ENCODE assay signal across 28 mouse cellular contexts in the genomic region with DNA sequence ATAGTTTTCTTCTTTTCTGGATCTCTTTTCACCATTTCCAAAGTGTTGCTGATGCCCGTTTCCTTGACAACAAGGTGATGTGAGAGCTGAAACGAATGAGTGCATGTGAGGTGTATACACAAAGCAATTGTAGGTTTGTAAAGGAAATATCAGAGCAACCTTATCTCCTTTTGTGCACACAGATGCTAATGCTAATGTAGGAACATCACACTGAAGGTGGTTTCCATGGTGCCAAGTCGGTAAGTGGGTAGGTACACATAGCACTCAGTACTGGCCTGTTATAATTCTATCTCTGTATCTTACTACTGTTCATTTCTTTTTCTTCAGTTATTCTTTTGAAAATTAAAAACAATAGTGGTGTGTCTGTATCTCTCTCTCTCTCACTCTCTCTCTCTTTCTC. TPM values are rescaled to one million over a fixed set of nuclear protein-coding genes. Genes with fewer than 3 reads are reported as not detected.
DNase-seq lines count a peak whose midpoint lies in the region; ATAC-seq and TF ChIP-seq lines count a peak whose summit lies in the region.
"Had no signal": no experiment of that assay in that cellular context is flagged by ENCODE, and none has a peak within 500 bp of the region (broad histone marks: within the 10 kb centered on the region; RNA-seq: fewer than 3 reads in every experiment).

No protein-coding gene starts in this region.

- no peak for TF ChIP-seq CTCF in forebrain, postnatal 0 days (IDR thresholded peaks at IDR 0.05; ENCODE audit: low read depth)

- no peaks in the 10 kb centered on the region for H3K27me3 ChIP-seq in forebrain, embryonic 14.5 days (replicated peaks; ENCODE audit: control insufficient read depth, insufficient read depth, low read length)
- no peaks in the 10 kb centered on the region for H3K27me3 ChIP-seq in forebrain, embryonic 13.5 days
- no peaks in the 10 kb centered on the region for H3K27me3 ChIP-seq in forebrain, postnatal 0 days (ENCODE audit: insufficient read depth, low read length)
- H3K27me3 ChIP-seq in forebrain, embryonic 11.5 days (ENCODE audit: control insufficient read depth, insufficient read depth, low read length) = no peaks in the 10 kb centered on the region
- H3K27me3 ChIP-seq in midbrain, embryonic 15.5 days (replicated peaks) = peaks cover 3% of the 10 kb centered on the region; the same call in 1 of the 2 replicates
- H3K27me3 ChIP-seq in midbrain, embryonic 10.5 days (ENCODE audit: low read depth, poor library complexity, severe bottlenecking) = peaks cover 56% of the 10 kb centered on the region
- H3K27me3 ChIP-seq: embryonic facial prominence, embryonic 12.5 days; embryonic facial prominence, embryonic 15.5 days; heart, embryonic 13.5 days; hindbrain, embryonic 12.5 days; hindbrain, embryonic 15.5 days; intestine, embryonic 15.5 days; Patski had no signal

- H3K27ac ChIP-seq in forebrain, embryonic 14.5 days (ENCODE audit: low read depth, low read length) = no peak overlapping the region
- H3K27ac ChIP-seq in forebrain, embryonic 13.5 days = no peak overlapping the region
- no peak overlapping the region for H3K27ac ChIP-seq in forebrain, postnatal 0 days (ENCODE audit: low read depth, low read length)
- no peak overlapping the region for H3K27ac ChIP-seq in forebrain, embryonic 11.5 days (ENCODE audit: low read depth, low read length)
- H3K27ac ChIP-seq in midbrain, embryonic 15.5 days = no peak overlapping the region
- no peak overlapping the region for H3K27ac ChIP-seq in midbrain, embryonic 10.5 days (replicated peaks)
- H3K27ac ChIP-seq: embryonic facial prominence, embryonic 12.5 days; embryonic facial prominence, embryonic 15.5 days; heart, adult 2 months; heart, embryonic 10.5 days; heart, embryonic 13.5 days; hindbrain, embryonic 12.5 days; hindbrain, embryonic 15.5 days; intestine, embryonic 15.5 days had no signal

- ATAC-seq in forebrain, embryonic 14.5 days = no peak
- no peak for ATAC-seq in forebrain, embryonic 13.5 days
- peak; percentile 83 for ATAC-seq in forebrain, postnatal 0 days
- no peak for ATAC-seq in forebrain, embryonic 11.5 days (replicated peaks; ENCODE audit: low FRiP score)
- ATAC-seq in midbrain, embryonic 15.5 days (replicated peaks) = peak; percentile 74
- ATAC-seq: intestine, embryonic 15.5 days; Patski had no signal

- H3K9me3 ChIP-seq in forebrain, embryonic 14.5 days (replicated peaks; ENCODE audit: control insufficient read depth, low read length) = no peaks in the 10 kb centered on the region
- H3K9me3 ChIP-seq in forebrain, embryonic 13.5 days (replicated peaks) = no peaks in the 10 kb centered on the region
- no peaks in the 10 kb centered on the region for H3K9me3 ChIP-seq in forebrain, postnatal 0 days (ENCODE audit: low read length)
- H3K9me3 ChIP-seq in forebrain, embryonic 11.5 days (ENCODE audit: control insufficient read depth, low read length) = no peaks in the 10 kb centered on the region
- H3K9me3 ChIP-seq in midbrain, embryonic 15.5 days = no peaks in the 10 kb centered on the region
- H3K9me3 ChIP-seq in midbrain, embryonic 10.5 days (replicated peaks) = no peaks in the 10 kb centered on the region
- H3K9me3 ChIP-seq: embryonic facial prominence, embryonic 12.5 days; embryonic facial prominence, embryonic 15.5 days; heart, embryonic 10.5 days; heart, embryonic 13.5 days; hindbrain, embryonic 12.5 days; hindbrain, embryonic 15.5 days; intestine, embryonic 15.5 days had no signal

- no peak overlapping the region for H3K9ac ChIP-seq in forebrain, embryonic 14.5 days (ENCODE audit: low read length)
- no peak overlapping the region for H3K9ac ChIP-seq in forebrain, embryonic 13.5 days
- H3K9ac ChIP-seq in forebrain, postnatal 0 days = no peak overlapping the region
- no peak overlapping the region for H3K9ac ChIP-seq in forebrain, embryonic 11.5 days (ENCODE audit: low read length)
- H3K9ac ChIP-seq in midbrain, embryonic 15.5 days = no peak overlapping the region
- H3K9ac ChIP-seq: embryonic facial prominence, embryonic 12.5 days; embryonic facial prominence, embryonic 15.5 days; heart, embryonic 13.5 days; hindbrain, embryonic 12.5 days; hindbrain, embryonic 15.5 days; intestine, embryonic 15.5 days had no signal

- no peaks in the 10 kb centered on the region for H3K36me3 ChIP-seq in forebrain, embryonic 14.5 days (ENCODE audit: control insufficient read depth, insufficient read depth, low read length)
- H3K36me3 ChIP-seq in forebrain, embryonic 13.5 days (ENCODE audit: poor library complexity, severe bottlenecking) = no peaks in the 10 kb centered on the region
- no peaks in the 10 kb centered on the region for H3K36me3 ChIP-seq in forebrain, postnatal 0 days (ENCODE audit: insufficient read depth)
- H3K36me3 ChIP-seq in forebrain, embryonic 11.5 days (ENCODE audit: control insufficient read depth, insufficient read depth, low read length) = no peaks in the 10 kb centered on the region
- H3K36me3 ChIP-seq in midbrain, embryonic 15.5 days (replicated peaks) = no peaks in the 10 kb centered on the region
- H3K36me3 ChIP-seq in midbrain, embryonic 10.5 days = no peaks in the 10 kb centered on the region
- H3K36me3 ChIP-seq: embryonic facial prominence, embryonic 12.5 days; embryonic facial prominence, embryonic 15.5 days; heart, embryonic 10.5 days; heart, embryonic 13.5 days; hindbrain, embryonic 12.5 days; hindbrain, embryonic 15.5 days; intestine, embryonic 15.5 days had no signal

- no peaks in the 10 kb centered on the region for H3K4me1 ChIP-seq in forebrain, embryonic 14.5 days (ENCODE audit: control insufficient read depth, insufficient read depth, low read length)
- no peaks in the 10 kb centered on the region for H3K4me1 ChIP-seq in forebrain, embryonic 13.5 days
- H3K4me1 ChIP-seq in forebrain, postnatal 0 days (ENCODE audit: insufficient read depth) = no peaks in the 10 kb centered on the region
- H3K4me1 ChIP-seq in forebrain, embryonic 11.5 days (replicated peaks; ENCODE audit: control insufficient read depth, insufficient read depth, low read length) = no peaks in the 10 kb centered on the region
- no peaks in the 10 kb centered on the region for H3K4me1 ChIP-seq in midbrain, embryonic 15.5 days
- no peaks in the 10 kb centered on the region for H3K4me1 ChIP-seq in midbrain, embryonic 10.5 days
- H3K4me1 ChIP-seq: embryonic facial prominence, embryonic 12.5 days; embryonic facial prominence, embryonic 15.5 days; heart, embryonic 10.5 days; heart, embryonic 13.5 days; hindbrain, embryonic 12.5 days; hindbrain, embryonic 15.5 days; intestine, embryonic 15.5 days had no signal

- 79% methylated on average over 3 of the region's 3 CpGs for WGBS in forebrain, embryonic 14.5 days
- 67% methylated on average over 3 of the region's 3 CpGs for WGBS in forebrain, embryonic 13.5 days
- 64% methylated on average over 3 of the region's 3 CpGs for WGBS in forebrain, postnatal 0 days
- WGBS in forebrain, embryonic 11.5 days = 80% methylated on average over 3 of the region's 3 CpGs
- 65% methylated on average over 3 of the region's 3 CpGs for WGBS in midbrain, embryonic 15.5 days
- WGBS in midbrain, embryonic 10.5 days = 78% methylated on average over 3 of the region's 3 CpGs

- no peak overlapping the region for H3K4me2 ChIP-seq in forebrain, embryonic 14.5 days (ENCODE audit: low read length)
- no peak overlapping the region for H3K4me2 ChIP-seq in forebrain, embryonic 13.5 days
- no peak overlapping the region for H3K4me2 ChIP-seq in forebrain, postnatal 0 days (ENCODE audit: low read depth)
- H3K4me2 ChIP-seq in forebrain, embryonic 11.5 days (ENCODE audit: low read depth, low read length, severe bottlenecking) = no peak overlapping the region
- no peak overlapping the region for H3K4me2 ChIP-seq in midbrain, embryonic 15.5 days
- H3K4me2 ChIP-seq: embryonic facial prominence, embryonic 12.5 days; embryonic facial prominence, embryonic 15.5 days; heart, embryonic 13.5 days; hindbrain, embryonic 12.5 days; hindbrain, embryonic 15.5 days; intestine, embryonic 15.5 days had no signal

- no peak overlapping the region for H3K4me3 ChIP-seq in forebrain, embryonic 14.5 days (ENCODE audit: low read depth, low read length)
- H3K4me3 ChIP-seq in forebrain, embryonic 13.5 days = no peak overlapping the region
- no peak overlapping the region for H3K4me3 ChIP-seq in forebrain, postnatal 0 days (ENCODE audit: low read depth, low read length)
- H3K4me3 ChIP-seq in forebrain, embryonic 11.5 days (ENCODE audit: low read depth, low read length) = no peak overlapping the region
- H3K4me3 ChIP-seq in midbrain, embryonic 15.5 days = no peak overlapping the region
- H3K4me3 ChIP-seq in midbrain, embryonic 10.5 days = no peak overlapping the region
- H3K4me3 ChIP-seq: embryonic facial prominence, embryonic 12.5 days; embryonic facial prominence, embryonic 15.5 days; heart, adult 2 months; heart, embryonic 10.5 days; heart, embryonic 13.5 days; hindbrain, embryonic 12.5 days; hindbrain, embryonic 15.5 days; intestine, embryonic 15.5 days had no signal

- DNase-seq in forebrain, embryonic 14.5 days (ENCODE audit: low spot score) = peak; percentile 7
- peak; percentile 7 for DNase-seq in forebrain, postnatal 0 days
- DNase-seq in forebrain, embryonic 11.5 days (ENCODE audit: low spot score) = no peak
- no peak for DNase-seq in midbrain, embryonic 10.5 days (ENCODE audit: low spot score)
- no peak for DNase-seq in layer of hippocampus, adult 8-10 months (ENCODE audit: low spot score in 2 of 2)
- DNase-seq: adrenal gland, postnatal 10 days; adrenal gland, postnatal 36 days; cerebellum, adult 11 months; cerebellum, adult 2 months; cerebellum, adult 9-11 months; cerebellum, postnatal 25 days; gastrocnemius, postnatal 10 days; gastrocnemius, postnatal 36 days; heart, adult 2 months; heart, postnatal 14 days; heart, postnatal 4 days had no signal

RNA-seq across cellular contexts. Expression of a gene that starts 26.3 kb away (rescaled TPM):
- 81.8 and 86.8 TPM in 2 replicates for polyA plus RNA-seq in forebrain, embryonic 14.5 days (2014; fragmentation: Nextera tagmentation; extraction: Ambion mirVana)
- 79.0 and 93.1 TPM in 2 replicates for polyA plus RNA-seq in forebrain, embryonic 13.5 days (2015; fragmentation: Nextera tagmentation; extraction: Ambion mirVana)
- 54.9 and 62.9 TPM in 2 replicates for total RNA-seq in forebrain, postnatal 0 days (2014; rRNA removed)
- 39.5 and 46.5 TPM in 2 replicates for polyA plus RNA-seq in forebrain, postnatal 0 days (2015; fragmentation: Nextera tagmentation; extraction: Ambion mirVana)
- polyA plus RNA-seq in forebrain, embryonic 11.5 days (2014; fragmentation: Nextera tagmentation; extraction: Ambion mirVana) = 34.0 and 34.8 TPM in 2 replicates
- 30.7 and 33.8 TPM in 2 replicates for polyA plus RNA-seq in midbrain, embryonic 15.5 days (2015; fragmentation: Nextera tagmentation; extraction: Ambion mirVana)
- 16.4 and 20.7 TPM in 2 replicates for polyA plus RNA-seq in midbrain, embryonic 10.5 days (2016; fragmentation: Nextera tagmentation; extraction: Ambion mirVana)
- not detected for total RNA-seq in layer of hippocampus, adult 8-10 months (2022)
- total RNA-seq: common myeloid progenitor, adult 5-6 weeks; granulocyte monocyte progenitor cell, adult 5-6 weeks; heart, adult 2 months had no signal
- polyA plus RNA-seq: Patski had no signal

Comparison
In these comparisons a context has a peak if more than half of its experiments do, and no peak if none do; other contexts are left out.
1. ATAC-seq: peak in forebrain, postnatal 0 days (single experiment) and midbrain, embryonic 15.5 days (single experiment); none in forebrain, embryonic 14.5 days (single experiment), forebrain, embryonic 13.5 days (single experiment) and forebrain, embryonic 11.5 days (single experiment).
2. DNase-seq: peak in forebrain, embryonic 14.5 days (single experiment) and forebrain, postnatal 0 days (single experiment); none in forebrain, embryonic 11.5 days (single experiment), midbrain, embryonic 10.5 days (single experiment) and layer of hippocampus, adult 8-10 months (0 of 2).